Mouse (Mus musculus) lung, adult 2 months (tissue): ENCODE measurements around the gene Wdr43. TPM values are rescaled to one million over a fixed set of nuclear protein-coding genes. Genes with fewer than 3 reads are reported as not detected.

Source experiments
- DNase-seq: peaks from one replicate; pipeline ENCODE4 v3.0.0; 2022
- H3K4me1 ChIP-seq: fragments of 200-500 bp; 2 replicates; pipeline ENCODE4 v1.6.1; 2011; ENCODE audit warnings: low read length; ENCODE audit not compliant: control insufficient read depth, insufficient read depth
- H3K4me3 ChIP-seq: fragments of 200-500 bp; replicated peaks from 2 replicates; pipeline ENCODE3; 2011; ENCODE audit warnings: low read depth, mild to moderate bottlenecking, control low read depth, low read length; ENCODE audit errors: extremely low read depth
- CTCF ChIP-seq: fragments of 200-500 bp; IDR thresholded peaks from 2 replicates; pipeline ENCODE4 v1.5.1; 2011; ENCODE audit warnings: mild to moderate bottlenecking, low read length, control low read depth; ENCODE audit not compliant: insufficient read depth
- POLR2A ChIP-seq: fragments of 200-500 bp; IDR thresholded peaks from 2 replicates; pipeline ENCODE4 v1.6.1; 2011; ENCODE audit warnings: low read depth, mild to moderate bottlenecking, control low read depth, low read length, borderline replicate concordance; ENCODE audit errors: extremely low read depth
- WGBS: fragments of 180-500 bp; shearing (Covaris S2); methylation state at CpG from one replicate; pipeline ENCODE4 v1.1.7; 2018; 5-methylcytosine and 5-hydroxymethylcytosine counted together
- polyA plus RNA-seq: library from polyadenylated mRNA; depleted of rRNA; stranded (reverse); fragments of >200 nt; gene quantifications from 2 replicates; pipeline ENCODE4 v1.2.3, GENCODE M21; 2012; rRNA removed

Wdr43 gene
- polyA plus RNA-seq: 5.3 and 8.8 TPM in 2 replicates

DNA sequence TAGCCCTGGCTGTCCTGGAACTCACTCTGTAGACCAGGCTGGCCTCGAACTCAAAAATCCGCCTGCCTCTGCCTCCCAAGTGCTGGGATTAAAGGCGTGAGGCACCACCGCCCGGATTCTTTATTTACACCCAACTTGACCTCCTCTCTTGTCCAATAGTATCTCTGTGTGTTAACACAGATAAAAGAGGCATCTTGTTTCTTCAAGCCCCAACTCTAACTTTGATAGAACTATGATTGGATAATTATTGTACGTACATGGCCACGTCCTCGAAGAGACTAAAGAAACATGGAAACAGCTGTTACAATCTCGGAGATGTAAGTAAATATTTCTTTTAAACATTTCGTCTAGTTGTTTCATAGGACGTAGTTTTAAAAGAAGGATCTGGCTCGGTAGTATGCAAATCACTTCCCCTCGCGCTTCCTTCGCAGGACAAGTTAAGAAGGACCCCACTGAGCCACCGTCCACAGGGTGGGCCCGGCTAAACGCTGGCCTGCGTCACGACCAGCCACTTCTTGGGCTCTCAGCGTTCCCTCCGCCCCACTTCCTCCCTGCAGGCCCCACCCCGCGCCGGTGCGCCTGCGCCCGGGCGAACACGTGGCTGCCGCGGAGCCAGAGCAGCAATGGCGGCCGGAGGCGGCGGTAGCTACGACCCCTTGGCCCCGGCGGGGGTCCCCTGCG, at the start of gene Wdr43:
TSS of gene Wdr43 (plus strand) at position 258 of the 681 bp plus-strand sequence.
- Histone ChIP-seq H3K4me3 (peak within 1 kb of the TSS; percentile 91), H3K4me1 (peaks cover 7% of the 10 kb centered on the region)
- DNase-seq: peak; percentile 94
- TF ChIP-seq CTCF: no peak
- peak; percentile 64 for TF ChIP-seq POLR2A
- 5% methylated on average over 40 of the region's 40 CpGs for WGBS

DNA sequence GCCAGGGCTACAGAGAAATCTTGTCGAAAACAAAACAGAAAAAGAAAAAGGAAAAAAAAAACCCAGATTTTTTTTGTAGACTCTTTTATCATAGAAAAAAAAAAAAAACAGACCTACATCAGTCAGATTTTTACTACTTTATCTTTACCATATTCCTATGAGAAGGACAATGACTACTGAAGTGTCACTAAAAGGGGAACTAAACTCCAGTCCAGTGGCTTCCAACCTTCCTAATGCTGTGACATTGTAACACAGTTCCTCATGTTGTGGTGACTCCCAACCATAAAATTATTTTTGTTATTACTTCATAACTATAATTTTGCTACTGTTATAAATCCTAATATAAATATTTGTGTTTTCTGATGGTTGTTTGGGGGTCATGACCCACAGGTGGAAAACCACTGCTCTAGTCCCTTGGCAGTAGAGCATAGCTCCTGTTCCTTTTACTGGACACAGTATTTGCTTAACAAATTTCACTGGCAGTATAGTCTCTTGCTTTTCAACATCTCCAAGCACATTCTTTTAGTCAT, 36.5 kb upstream of the Wdr43 start:
- H3K4me3 ChIP-seq: no peak overlapping the region
- no peak for DNase-seq
- TF ChIP-seq CTCF (no peak), POLR2A (no peak)
- WGBS: 77% methylated on average over 1 of the region's 1 CpGs
- H3K4me1 ChIP-seq: no peaks in the 10 kb centered on the region

DNA sequence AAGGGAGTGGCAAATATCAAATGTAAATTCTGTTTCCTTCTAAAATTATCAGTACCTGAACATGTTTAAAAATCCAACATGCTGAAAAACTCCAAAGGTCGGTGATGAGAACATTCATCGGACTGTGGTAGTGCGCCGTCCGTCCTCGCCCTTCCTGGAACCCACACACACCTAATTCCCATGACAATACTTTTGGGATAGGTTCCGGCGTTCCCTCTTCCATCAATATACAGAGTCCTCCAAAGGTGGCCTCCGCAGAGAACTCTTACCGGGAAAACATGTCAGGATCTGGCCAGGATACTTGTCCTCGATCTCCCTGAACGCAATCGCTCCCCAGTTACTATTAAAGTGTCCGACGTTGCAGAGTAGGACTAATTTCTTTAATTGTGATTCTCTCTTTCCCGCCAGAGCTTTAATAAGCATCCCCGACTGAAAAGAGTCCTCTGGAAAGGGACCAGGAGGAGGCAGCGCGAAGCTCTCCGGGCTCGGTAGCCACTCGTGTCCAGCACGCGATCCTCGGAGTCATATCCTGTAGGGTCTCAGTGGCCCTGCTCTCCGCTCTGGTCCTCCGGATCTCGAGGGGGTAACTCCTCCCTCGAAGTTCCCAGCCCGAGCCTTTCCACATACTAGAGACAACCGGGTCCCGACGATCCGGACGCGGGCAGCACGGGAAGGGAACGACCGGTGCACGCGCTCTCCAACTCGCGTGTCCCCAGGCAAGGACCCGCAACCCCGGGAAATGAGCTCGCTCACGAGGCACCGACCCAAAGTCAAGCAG, 17.6 kb upstream of the Wdr43 start:
- TF ChIP-seq CTCF: no peak
- H3K4me1 ChIP-seq: peaks cover 10% of the 10 kb centered on the region; the same call in 1 of the 2 replicates
- under 1% methylated on average over 48 of the region's 48 CpGs for WGBS
- peak overlapping the region; percentile 95 for H3K4me3 ChIP-seq
- no peak for DNase-seq

DNA sequence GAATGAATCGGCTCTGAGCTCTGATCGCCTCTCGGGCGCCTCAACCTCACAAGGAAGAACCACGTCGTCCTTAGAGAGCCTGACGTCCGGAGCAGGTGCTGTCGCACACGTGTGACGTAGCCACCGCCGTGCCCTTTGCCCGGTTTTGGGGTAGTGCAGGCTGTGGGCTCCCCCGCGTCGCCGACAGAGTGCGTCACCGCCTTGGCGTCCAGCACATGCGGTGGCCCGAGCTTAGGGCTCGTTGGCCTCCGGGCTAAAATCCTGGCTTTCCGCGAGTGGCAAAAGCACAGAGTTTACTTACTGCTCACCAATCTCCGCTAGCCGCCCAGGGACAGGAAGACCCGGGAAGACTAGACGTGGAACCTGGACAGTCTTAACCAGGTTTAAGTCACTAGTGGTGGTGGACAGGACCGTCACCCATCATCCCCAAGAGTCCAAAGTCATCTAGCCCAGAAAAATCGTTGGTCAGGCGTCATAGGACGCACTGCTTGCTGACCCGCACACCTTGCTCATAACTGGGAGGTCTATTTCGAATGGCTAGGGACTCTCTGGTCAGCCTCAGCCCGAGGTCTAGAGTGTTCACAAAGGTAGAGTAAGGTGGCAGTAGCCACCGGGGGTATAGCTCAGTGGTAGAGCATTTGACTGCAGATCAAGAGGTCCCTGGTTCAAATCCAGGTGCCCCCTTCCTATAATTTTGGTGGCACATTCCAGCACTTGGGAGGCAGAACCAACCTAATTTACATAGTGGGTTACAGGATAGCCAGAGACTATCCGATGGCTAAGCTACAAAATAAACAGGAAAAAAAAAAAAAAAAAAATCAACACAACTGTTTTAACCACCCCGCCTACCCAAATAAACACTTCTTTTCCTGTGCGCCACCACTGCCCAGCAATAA, 16.8 kb upstream of the Wdr43 start:
- 4% methylated on average over 42 of the region's 42 CpGs for WGBS
- peak; percentile 86 for DNase-seq
- TF ChIP-seq POLR2A (peak; percentile 61; the same call in 1 of the 2 replicates), CTCF (no peak)
- peak overlapping the region; percentile 95 for H3K4me3 ChIP-seq
- H3K4me1 ChIP-seq: peaks cover 10% of the 10 kb centered on the region; the same call in 1 of the 2 replicates

DNA sequence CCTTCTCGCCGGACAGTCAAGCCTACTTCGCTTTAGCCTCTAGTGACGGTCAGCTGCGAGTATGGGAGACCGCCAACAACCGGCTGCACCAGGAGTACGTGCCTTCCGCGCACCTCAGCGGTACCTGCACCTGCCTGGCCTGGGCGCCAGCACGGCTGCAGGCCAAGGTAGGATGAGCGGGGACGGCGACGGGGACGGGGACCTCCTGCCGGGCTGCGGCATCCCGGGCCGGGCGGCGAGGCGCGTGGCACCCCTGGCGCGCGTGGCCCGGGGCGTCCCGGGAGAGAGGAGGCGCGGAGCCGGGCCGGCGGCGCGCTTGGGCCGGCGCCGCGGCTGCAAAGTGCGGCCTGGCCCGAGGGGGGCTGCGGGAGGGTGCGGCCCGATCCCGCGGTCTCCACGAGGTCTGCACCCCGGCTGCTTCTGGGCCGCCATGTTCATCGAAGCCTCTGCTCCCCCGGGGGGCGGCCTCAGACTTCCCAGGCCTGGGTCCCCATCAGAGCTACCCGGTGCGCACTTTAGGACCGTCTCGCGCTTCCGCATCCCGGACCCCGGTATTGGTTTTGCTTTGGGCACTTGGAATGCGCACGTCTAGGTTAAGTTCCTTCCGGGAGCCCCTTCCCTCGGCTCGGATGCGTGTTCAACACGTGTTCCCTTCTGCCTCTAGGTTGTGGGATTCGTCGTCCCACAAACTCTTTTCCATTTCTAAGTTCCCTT, 781 bp downstream of the Wdr43 start:
- TF ChIP-seq CTCF (no peak), POLR2A (no peak)
- peak; percentile 21 for DNase-seq
- WGBS: under 1% methylated on average over 71 of the region's 73 CpGs
- H3K4me3 ChIP-seq: peak overlapping the region; percentile 91
- peaks cover 7% of the 10 kb centered on the region for H3K4me1 ChIP-seq

DNA sequence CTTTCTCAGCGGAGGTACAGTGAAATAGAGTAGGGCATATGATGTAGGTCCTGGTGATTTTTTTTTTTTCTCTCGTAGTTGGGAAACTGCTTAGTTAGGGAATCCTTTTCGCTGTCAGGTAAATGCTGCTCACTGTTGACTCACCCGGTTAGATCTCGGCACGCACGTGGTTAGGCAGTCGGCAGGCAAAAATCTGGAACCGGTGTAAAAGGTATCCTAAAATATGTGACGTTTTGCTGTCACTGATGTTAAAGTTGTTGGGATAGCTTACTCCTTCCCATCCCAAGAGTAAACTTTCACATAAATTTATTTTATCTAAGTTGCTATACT, 1.3 kb downstream of the Wdr43 start:
- no peak for TF ChIP-seq CTCF
- no peak for TF ChIP-seq POLR2A
- H3K4me1 ChIP-seq: peaks cover 7% of the 10 kb centered on the region
- no peak for DNase-seq
- WGBS: 1% methylated on average over 10 of the region's 10 CpGs
- peak overlapping the region; percentile 91 for H3K4me3 ChIP-seq

DNA sequence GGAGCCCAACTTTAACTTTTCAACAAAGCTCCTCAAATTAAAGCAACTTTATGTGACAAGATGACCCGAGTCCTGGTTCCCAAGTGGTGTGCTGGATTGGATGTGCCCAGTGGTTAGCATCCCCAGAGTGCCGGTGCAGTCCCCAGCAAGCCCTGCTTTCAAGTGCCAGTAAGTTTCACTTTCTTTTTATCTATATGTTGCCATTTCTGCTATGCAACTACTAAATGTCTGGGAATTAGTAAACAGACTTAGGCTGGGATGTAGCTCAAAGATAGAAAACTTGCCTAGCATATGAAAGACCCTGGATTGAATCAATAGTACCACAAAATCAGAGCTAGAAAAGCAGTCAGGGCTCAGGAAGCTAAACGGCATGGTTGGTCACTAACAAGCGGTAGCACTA, 2.3 kb downstream of the Wdr43 start:
- TF ChIP-seq POLR2A: no peak
- no peak for TF ChIP-seq CTCF
- Histone ChIP-seq H3K4me1 (peaks cover 7% of the 10 kb centered on the region), H3K4me3 (peak overlapping the region; percentile 28)
- no peak for DNase-seq
- 39% methylated on average over 4 of the region's 4 CpGs for WGBS

DNA sequence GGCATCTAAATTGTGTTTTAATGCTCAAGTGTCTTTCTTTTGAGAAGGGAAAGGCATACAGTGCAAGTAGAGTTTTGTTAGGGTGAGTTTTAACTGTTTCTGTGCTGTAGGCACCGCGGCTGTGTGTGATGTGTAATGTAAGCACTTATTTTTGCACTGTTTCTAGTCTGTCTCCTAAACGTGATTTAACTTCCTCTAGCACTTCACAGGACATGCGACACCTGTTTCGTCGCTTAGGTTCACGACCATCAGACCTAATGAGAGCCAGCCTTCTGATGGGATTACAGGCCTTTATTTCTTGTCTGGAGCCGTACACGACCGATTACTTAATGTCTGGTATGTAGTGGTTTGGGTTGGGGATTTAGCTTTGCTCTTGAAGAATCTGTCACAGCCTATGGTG, 16.1 kb downstream of the Wdr43 start:
- TF ChIP-seq CTCF: no peak
- TF ChIP-seq POLR2A: no peak
- DNase-seq: no peak
- H3K4me3 ChIP-seq: no peak overlapping the region
- H3K4me1 ChIP-seq: no peaks in the 10 kb centered on the region
- 85% methylated on average over 10 of the region's 10 CpGs for WGBS

DNA sequence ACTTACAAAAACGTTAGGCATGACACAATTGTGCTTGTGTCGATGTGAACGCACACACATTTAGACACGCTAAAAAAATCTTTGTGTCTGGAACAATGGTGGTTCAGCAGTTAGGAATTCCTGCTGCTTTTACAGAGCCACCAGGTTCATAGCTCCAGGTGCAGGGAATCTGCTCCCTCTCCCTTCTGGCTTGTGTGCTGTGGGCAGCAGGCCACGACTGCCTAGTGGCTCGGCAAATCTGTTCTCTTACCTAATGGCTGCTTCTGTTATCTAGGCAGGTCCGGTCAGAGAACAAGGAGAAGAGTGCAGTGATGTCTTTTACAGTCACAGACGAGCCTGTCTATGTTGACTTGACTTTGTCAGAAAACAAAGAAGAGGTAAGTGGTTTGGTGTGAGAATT, 17.7 kb downstream of the Wdr43 start:
- no peak for DNase-seq
- Histone ChIP-seq H3K4me1 (no peaks in the 10 kb centered on the region), H3K4me3 (no peak overlapping the region)
- TF ChIP-seq POLR2A (no peak), CTCF (no peak)
- WGBS: 85% methylated on average over 8 of the region's 8 CpGs
